Mouse (Mus musculus) neural tube, embryonic 11.5 days (tissue): ENCODE data around the gene Pagr1b. TPM values are rescaled to one million over a fixed set of nuclear protein-coding genes. Genes with fewer than 3 reads are reported as not detected.

Experiments
- ATAC-seq: fragments of 200-750 bp; cut with Nextera tagmentation; 2 replicates; pipeline ENCODE4 v1.8.0; 2017; ENCODE audit warnings: moderate number of reproducible peaks, mild to moderate bottlenecking, moderate TSS enrichment, moderate library complexity; ENCODE audit not compliant: insufficient read depth, low FRiP score, low TSS enrichment
- DNase-seq: peaks from one replicate; pipeline ENCODE4 v3.0.0-alpha.2; 2015; ENCODE audit warnings: low spot score
- H3K27ac ChIP-seq: fragments of 300-500 bp; sonication (generic); 2 replicates; pipeline ENCODE4 v1.5.1; 2014; ENCODE audit warnings: low read depth, mild to moderate bottlenecking, low read length
- H3K27me3 ChIP-seq: fragments of 300-500 bp; sonication (generic); 2 replicates; pipeline ENCODE4 v1.6.1; 2014; ENCODE audit warnings: mild to moderate bottlenecking, low read length, mixed read lengths; ENCODE audit not compliant: control insufficient read depth, insufficient read depth
- H3K36me3 ChIP-seq: fragments of 300-500 bp; sonication (generic); 2 replicates; pipeline ENCODE4 v1.6.1; 2014; ENCODE audit warnings: mild to moderate bottlenecking, low read length, moderate library complexity, mixed read lengths; ENCODE audit not compliant: control insufficient read depth, insufficient read depth
- H3K4me1 ChIP-seq: fragments of 300-500 bp; sonication (generic); 2 replicates; pipeline ENCODE4 v1.6.1; 2014; ENCODE audit warnings: low read length, mixed read lengths; ENCODE audit not compliant: control insufficient read depth, insufficient read depth
- H3K4me2 ChIP-seq: fragments of 300-500 bp; sonication (generic); 2 replicates; pipeline ENCODE4 v1.6.1; 2014; ENCODE audit warnings: low read depth, mild to moderate bottlenecking, moderate library complexity
- H3K4me3 ChIP-seq: fragments of 300-500 bp; sonication (generic); 2 replicates; pipeline ENCODE4 v1.5.1; 2014; ENCODE audit warnings: low read depth, low read length
- H3K9ac ChIP-seq: fragments of 300-500 bp; sonication (generic); 2 replicates; pipeline ENCODE4 v1.6.1; 2014; ENCODE audit warnings: mild to moderate bottlenecking, low read length
- H3K9me3 ChIP-seq: fragments of 300-500 bp; sonication (generic); 2 replicates; pipeline ENCODE4 v1.6.1; 2016; ENCODE audit warnings: low read length; ENCODE audit not compliant: control insufficient read depth
- WGBS: fragments of 180-500 bp; shearing (Covaris S2); extraction: QIAGEN DNeasy Blood & Tissue Kit; methylation state at CpG from one replicate; pipeline ENCODE4 v1.1.7; 2014; 5-methylcytosine and 5-hydroxymethylcytosine counted together
- polyA plus RNA-seq: library from polyadenylated mRNA; unstranded; fragments of >200 nt; fragmentation: Nextera tagmentation; extraction: Ambion mirVana; gene quantifications from 2 replicates; pipeline ENCODE4 v1.2.1, GENCODE M21; 2014

Gene Pagr1b
- polyA plus RNA-seq, 1 experiment from 2014 or later, result 1.1 TPM

DNA sequence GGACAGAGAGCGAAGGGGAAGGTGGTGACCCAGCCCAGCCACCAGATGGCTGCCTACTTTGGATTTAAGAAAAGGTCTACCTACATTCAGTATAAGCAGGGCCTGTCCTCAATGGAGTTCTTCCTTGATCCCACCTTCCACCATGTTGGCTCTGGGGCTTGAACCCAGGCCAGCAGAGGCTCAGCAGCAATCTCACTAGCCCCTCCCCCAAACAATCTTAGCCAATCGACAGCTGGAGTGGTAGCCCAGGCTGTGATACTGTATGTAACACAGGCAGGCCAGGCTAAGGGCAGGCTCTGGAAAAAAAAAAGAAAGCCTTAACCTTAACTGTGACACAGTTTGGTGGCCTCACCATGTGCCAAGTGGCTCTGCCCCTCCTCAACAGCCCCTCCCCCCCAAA is 4.6 kb downstream of the Pagr1b start:
- H3K9me3 ChIP-seq, result no peaks in the 10 kb centered on the region
- peaks cover 8% of the 10 kb centered on the region for H3K36me3 ChIP-seq
- peaks cover 16% of the 10 kb centered on the region for H3K4me1 ChIP-seq
- ATAC-seq, result no peak
- 85% methylated on average over 2 of the region's 2 CpGs for WGBS
- no peak for DNase-seq
- H3K4me2 ChIP-seq, result no peak overlapping the region
- H3K27ac ChIP-seq, result no peak overlapping the region
- H3K27me3 ChIP-seq, result no peaks in the 10 kb centered on the region
- H3K9ac ChIP-seq, result no peak overlapping the region
- no peak overlapping the region for H3K4me3 ChIP-seq

- no peak overlapping the region for H3K9ac ChIP-seq
- H3K4me3 ChIP-seq, result no peak overlapping the region
- no peaks in the 10 kb centered on the region for H3K27me3 ChIP-seq
- H3K27ac ChIP-seq, result no peak overlapping the region
- DNase-seq (no peak), ATAC-seq (no peak)
- H3K4me1 ChIP-seq, result peaks cover 16% of the 10 kb centered on the region
- no peak overlapping the region for H3K4me2 ChIP-seq
- 98% methylated on average over 2 of the region's 2 CpGs for WGBS
- H3K36me3 ChIP-seq, result peaks cover 8% of the 10 kb centered on the region
- H3K9me3 ChIP-seq, result no peaks in the 10 kb centered on the region
These were observed 5.2 kb downstream of the Pagr1b start for GRCm38 (mm10) chr7:127011051-127011450.

DNA sequence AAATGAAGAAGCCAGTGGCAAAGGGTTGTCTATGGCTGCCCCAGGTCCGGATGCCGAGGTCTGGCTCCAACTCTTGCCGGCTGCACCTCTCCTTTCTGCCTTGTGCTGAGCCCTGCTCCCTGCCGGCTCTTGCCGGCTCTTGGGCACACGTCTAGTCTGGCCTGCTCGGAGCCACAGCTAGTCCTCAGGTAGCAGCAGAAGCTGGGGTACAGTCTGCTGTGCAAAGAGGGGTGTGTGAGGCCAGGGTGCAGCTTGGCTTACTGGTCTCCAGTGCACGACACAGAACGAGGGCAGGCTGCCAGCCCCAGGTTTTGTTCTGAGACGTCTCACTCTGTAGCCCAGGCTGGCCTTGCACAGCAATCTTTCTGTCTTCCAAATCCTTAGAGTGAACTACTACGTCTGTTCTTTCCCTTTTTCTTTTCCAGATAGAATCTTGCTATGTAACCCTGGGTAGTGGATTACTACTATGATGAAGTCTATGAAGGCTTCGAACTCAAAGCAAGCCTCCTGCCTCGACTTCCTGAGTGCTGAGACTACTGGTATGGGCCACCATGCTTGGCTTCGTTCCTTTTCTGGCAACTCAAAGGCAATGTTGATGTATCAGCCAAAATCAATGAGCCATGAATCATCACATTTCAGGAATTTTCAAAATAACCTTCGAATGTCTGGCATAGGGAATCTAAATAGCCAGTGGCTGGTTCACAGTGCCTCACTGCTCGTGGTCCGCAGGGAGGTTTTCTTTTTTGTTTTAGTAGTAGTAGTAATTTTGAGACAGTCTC is 6.8 kb downstream of the Pagr1b start:
- Histone ChIP-seq H3K4me2 (no peak overlapping the region), H3K9me3 (no peaks in the 10 kb centered on the region), H3K9ac (no peak overlapping the region), H3K4me3 (no peak overlapping the region), H3K4me1 (peaks cover 4% of the 10 kb centered on the region; the same call in 1 of the 2 replicates), H3K36me3 (peaks cover 4% of the 10 kb centered on the region; the same call in 1 of the 2 replicates), H3K27me3 (no peaks in the 10 kb centered on the region), H3K27ac (no peak overlapping the region)
- DNase-seq, result no peak
- 88% methylated on average over 17 of the region's 17 CpGs for WGBS
- no peak for ATAC-seq

- H3K27ac ChIP-seq, result peak overlapping the region; percentile 56; the same call in 1 of the 2 replicates
- H3K4me2 ChIP-seq, result no peak overlapping the region
- H3K4me3 ChIP-seq, result no peak overlapping the region
- peak overlapping the region; percentile 3 for H3K9ac ChIP-seq
- DNase-seq (no peak), ATAC-seq (no peak)
- no peaks in the 10 kb centered on the region for H3K4me1 ChIP-seq
- WGBS, result 72% methylated on average over 9 of the region's 9 CpGs
- H3K27me3 ChIP-seq, result no peaks in the 10 kb centered on the region
- no peaks in the 10 kb centered on the region; the same call in 1 of the 2 replicates for H3K36me3 ChIP-seq
- H3K9me3 ChIP-seq, result no peaks in the 10 kb centered on the region
These were observed 7.9 kb downstream of the Pagr1b start for GRCm38 (mm10) chr7:127008239-127009019.

DNA sequence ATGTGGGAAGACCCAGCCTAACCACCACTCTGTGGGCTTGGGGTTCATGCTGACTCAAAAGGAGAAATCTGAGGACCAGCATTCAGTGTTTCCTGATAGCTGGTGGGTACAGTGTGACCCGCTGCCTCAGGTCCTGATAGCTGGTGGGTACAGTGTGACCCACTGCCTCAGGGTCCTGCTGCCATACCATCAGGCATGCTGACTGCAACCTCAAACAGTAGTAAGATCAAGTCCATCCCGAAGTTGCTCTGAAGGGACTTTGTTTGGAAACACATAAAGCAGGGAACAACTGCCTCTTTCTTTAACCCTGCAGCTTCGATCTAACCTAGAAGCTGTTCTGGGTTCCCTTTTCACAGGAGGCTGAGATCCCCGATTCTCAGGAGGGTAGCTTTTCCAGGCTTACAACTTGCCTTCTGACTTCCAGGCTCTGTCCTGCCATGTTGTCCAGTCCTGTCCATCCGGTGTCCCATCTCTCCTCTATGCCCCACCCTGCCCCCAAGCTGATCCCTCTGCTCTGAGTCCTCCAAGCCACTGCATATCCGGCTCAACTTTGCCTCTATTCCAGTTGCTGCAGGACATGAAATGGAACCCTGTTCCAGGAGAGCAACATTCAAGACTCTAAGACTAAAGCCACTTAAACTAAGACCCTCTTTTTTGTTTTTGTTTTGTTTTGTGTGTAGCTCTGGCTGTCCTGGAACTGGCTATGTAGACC is 8.8 kb downstream of the Pagr1b start:
- 85% methylated on average over 6 of the region's 6 CpGs for WGBS
- no peaks in the 10 kb centered on the region for H3K4me1 ChIP-seq
- no peaks in the 10 kb centered on the region; the same call in 1 of the 2 replicates for H3K36me3 ChIP-seq
- DNase-seq, result no peak
- no peak overlapping the region for H3K9ac ChIP-seq
- no peak for ATAC-seq
- H3K4me2 ChIP-seq, result no peak overlapping the region
- H3K27ac ChIP-seq, result no peak overlapping the region
- no peaks in the 10 kb centered on the region for H3K27me3 ChIP-seq
- H3K4me3 ChIP-seq, result no peak overlapping the region
- H3K9me3 ChIP-seq, result no peaks in the 10 kb centered on the region

DNA sequence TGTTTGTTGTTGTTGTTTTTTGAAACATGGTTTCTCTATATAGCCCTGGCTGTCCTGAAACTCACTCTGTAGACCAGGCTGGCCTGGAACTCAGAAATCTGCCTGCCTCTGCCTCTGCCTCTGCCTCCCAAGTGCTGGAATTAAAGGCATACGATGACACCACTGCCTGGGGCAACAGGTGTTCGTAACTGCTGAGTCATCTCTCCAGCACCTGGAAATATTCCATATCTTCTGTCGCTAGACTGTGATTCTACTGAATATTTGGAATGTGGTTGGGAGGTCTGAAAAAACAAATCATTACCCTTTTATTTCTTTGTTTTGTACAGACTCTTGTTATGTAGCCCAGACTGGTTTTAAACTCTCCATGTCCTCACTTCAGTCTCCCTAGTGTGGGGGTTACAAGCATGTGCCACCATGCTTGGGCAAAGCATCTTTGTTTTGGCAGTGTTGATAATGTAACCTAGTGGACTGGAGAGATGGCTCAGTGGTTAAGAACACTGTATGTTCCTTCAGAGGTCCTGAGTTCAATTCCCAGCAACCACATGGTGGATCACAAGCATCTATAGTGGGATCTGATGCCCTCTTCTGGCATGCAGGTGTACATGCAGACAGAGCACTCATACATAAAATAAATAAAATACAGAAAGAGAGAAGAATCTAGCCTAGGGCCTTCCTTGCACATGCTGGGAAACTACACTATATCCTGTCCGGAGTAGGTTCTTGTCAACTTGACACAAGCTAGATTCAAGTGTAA is 12.0 kb downstream of the Pagr1b start:
- DNase-seq, result no peak
- ATAC-seq, result no peak

DNA sequence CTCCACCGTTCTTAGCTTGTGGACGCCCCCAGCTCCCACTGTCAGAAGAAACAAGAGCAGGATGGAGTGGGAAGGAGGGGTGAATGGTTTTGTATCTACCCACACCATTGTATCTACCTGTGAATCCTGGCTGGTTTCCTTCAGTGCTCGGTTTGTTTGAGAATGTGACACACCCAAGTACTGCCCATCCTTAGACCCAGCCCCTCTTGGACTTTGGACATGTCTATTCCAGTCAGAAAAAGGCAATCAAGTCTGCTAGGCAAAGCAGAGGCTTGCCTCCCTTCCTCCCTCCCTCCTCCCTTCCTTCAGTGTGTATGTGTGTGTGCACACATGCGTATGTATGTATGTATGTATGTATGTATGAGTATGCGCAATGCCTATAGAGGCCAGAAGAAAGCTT is 12.7 kb downstream of the Pagr1b start:
- Histone ChIP-seq H3K4me2 (no peak overlapping the region), H3K9ac (no peak overlapping the region), H3K27me3 (no peaks in the 10 kb centered on the region), H3K36me3 (no peaks in the 10 kb centered on the region), H3K4me1 (no peaks in the 10 kb centered on the region), H3K4me3 (no peak overlapping the region), H3K27ac (no peak overlapping the region), H3K9me3 (no peaks in the 10 kb centered on the region)
- 91% methylated on average over 5 of the region's 5 CpGs for WGBS
- no peak for DNase-seq
- ATAC-seq, result no peak

More for the DNA sequence above, 12.0 kb downstream of the Pagr1b start:
- no peaks in the 10 kb centered on the region for H3K9me3 ChIP-seq
- 92% methylated on average over 4 of the region's 4 CpGs for WGBS
- no peak overlapping the region for H3K27ac ChIP-seq
- H3K4me3 ChIP-seq, result no peak overlapping the region
- H3K4me1 ChIP-seq, result no peaks in the 10 kb centered on the region
- no peak overlapping the region for H3K4me2 ChIP-seq
- no peaks in the 10 kb centered on the region for H3K36me3 ChIP-seq
- H3K9ac ChIP-seq, result no peak overlapping the region
- H3K27me3 ChIP-seq, result no peaks in the 10 kb centered on the region

DNA sequence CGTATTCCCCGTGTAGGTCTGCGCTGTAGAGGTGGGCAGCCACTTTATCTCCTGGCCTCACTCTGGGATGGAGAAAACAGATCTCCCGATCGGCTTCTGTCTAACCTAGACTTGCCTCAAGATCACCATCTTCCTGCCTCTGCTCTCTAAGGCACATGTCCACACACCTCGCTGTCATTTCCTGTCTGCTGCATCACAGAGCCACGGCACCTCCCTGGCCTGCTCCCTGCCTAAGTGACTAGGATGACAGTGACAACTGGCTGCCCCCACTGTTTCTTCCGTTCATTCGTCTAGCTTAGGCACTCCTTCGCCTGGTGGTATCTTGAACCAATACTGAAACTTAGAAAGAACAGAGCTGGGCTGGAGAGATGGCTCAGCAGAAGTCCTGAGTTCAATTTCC is 16.7 kb downstream of the Pagr1b start:
- DNase-seq, result no peak
- Histone ChIP-seq H3K4me3 (no peak overlapping the region), H3K27me3 (no peaks in the 10 kb centered on the region), H3K27ac (no peak overlapping the region), H3K4me1 (no peaks in the 10 kb centered on the region), H3K4me2 (no peak overlapping the region), H3K36me3 (no peaks in the 10 kb centered on the region), H3K9ac (no peak overlapping the region), H3K9me3 (no peaks in the 10 kb centered on the region)
- 84% methylated on average over 10 of the region's 10 CpGs for WGBS
- no peak for ATAC-seq
